Mouse (Mus musculus) bone marrow, adult 2 months (tissue): ENCODE data around the gene Sox5. TPM values are rescaled to one million over a fixed set of nuclear protein-coding genes. Genes with fewer than 3 reads are reported as not detected.

ENCODE experiments used
- H3K27ac ChIP-seq: fragments of 200-500 bp; 2 replicates; pipeline ENCODE4 v1.5.1; 2012; ENCODE audit warnings: low read depth, mild to moderate bottlenecking, control low read depth, inconsistent platforms, low read length; ENCODE audit not compliant: control insufficient read depth, poor library complexity, insufficient read depth
- H3K4me1 ChIP-seq: fragments of 200-500 bp; 2 replicates; pipeline ENCODE4 v1.6.1; 2011; ENCODE audit warnings: low read length; ENCODE audit not compliant: control insufficient read depth, insufficient read depth
- H3K4me3 ChIP-seq: fragments of 200-500 bp; replicated peaks from 2 replicates; pipeline ENCODE3; 2011; ENCODE audit warnings: mild to moderate bottlenecking, low read depth, low read length, control low read depth; ENCODE audit not compliant: control insufficient read depth
- CTCF ChIP-seq: fragments of 200-500 bp; IDR thresholded peaks from 2 replicates; pipeline ENCODE4 v1.5.1; 2011; ENCODE audit warnings: low read length, control low read depth; ENCODE audit not compliant: control insufficient read depth, insufficient read depth
- POLR2A ChIP-seq: fragments of 200-500 bp; IDR thresholded peaks from 2 replicates; pipeline ENCODE4 v1.6.1; 2011; ENCODE audit warnings: low read depth, mild to moderate bottlenecking, control low read depth, low read length, borderline replicate concordance; ENCODE audit not compliant: control insufficient read depth
- WGBS: fragments of 180-500 bp; shearing (Covaris S2); methylation state at CpG from one replicate; pipeline ENCODE4 v1.1.7; 2018; 5-methylcytosine and 5-hydroxymethylcytosine counted together
- polyA plus RNA-seq: library from polyadenylated mRNA; stranded (reverse); fragments of >200 nt; gene quantifications from 2 replicates; pipeline ENCODE4 v1.2.4, GENCODE M21; 2011; ENCODE audit warnings: low replicate concordance; ENCODE audit not compliant: missing spikeins, insufficient read depth, insufficient read length

The Sox5 gene
- polyA plus RNA-seq, 1 experiment, result not detected

GRCm38 (mm10) chr6:144044381-144044780 is 737.4 kb downstream of the Sox5 start:
- no peak for TF ChIP-seq CTCF
- TF ChIP-seq POLR2A, result no peak
- H3K27ac ChIP-seq, result no peak overlapping the region
- 76% methylated on average over 3 of the region's 3 CpGs for WGBS
- no peaks in the 10 kb centered on the region for H3K4me1 ChIP-seq
- no peak overlapping the region for H3K4me3 ChIP-seq

- no peak overlapping the region for H3K27ac ChIP-seq
- H3K4me1 ChIP-seq, result no peaks in the 10 kb centered on the region
- no peak overlapping the region for H3K4me3 ChIP-seq
- 80% methylated on average over 5 of the region's 5 CpGs for WGBS
- no peak for TF ChIP-seq POLR2A
- no peak for TF ChIP-seq CTCF
Measured at GRCm38 (mm10) chr6:144042936-144043335, 738.8 kb downstream of the Sox5 start.

- 84% methylated on average over 9 of the region's 9 CpGs for WGBS
- H3K4me1 ChIP-seq, result no peaks in the 10 kb centered on the region
- no peak overlapping the region for H3K4me3 ChIP-seq
- TF ChIP-seq POLR2A, result no peak
- no peak for TF ChIP-seq CTCF
- no peak overlapping the region for H3K27ac ChIP-seq
Measured at GRCm38 (mm10) chr6:144041941-144042340, 739.8 kb downstream of the Sox5 start.

- H3K27ac ChIP-seq, result no peak overlapping the region
- no peak for TF ChIP-seq CTCF
- TF ChIP-seq POLR2A, result no peak
- no peaks in the 10 kb centered on the region for H3K4me1 ChIP-seq
- 74% methylated on average over 5 of the region's 5 CpGs for WGBS
- H3K4me3 ChIP-seq, result no peak overlapping the region
Measured at GRCm38 (mm10) chr6:144041188-144041587, 740.6 kb downstream of the Sox5 start.

GRCm38 (mm10) chr6:144040349-144040748 is 741.4 kb downstream of the Sox5 start:
- Histone ChIP-seq H3K4me3 (no peak overlapping the region), H3K4me1 (no peaks in the 10 kb centered on the region), H3K27ac (no peak overlapping the region)
- WGBS, result 91% methylated on average over 7 of the region's 7 CpGs
- TF ChIP-seq POLR2A, result no peak
- no peak for TF ChIP-seq CTCF

- H3K4me1 ChIP-seq, result no peaks in the 10 kb centered on the region
- WGBS, result 75% methylated on average over 7 of the region's 7 CpGs
- TF ChIP-seq CTCF, result no peak
- TF ChIP-seq POLR2A, result no peak
- H3K4me3 ChIP-seq, result no peak overlapping the region
- no peak overlapping the region for H3K27ac ChIP-seq
Measured at GRCm38 (mm10) chr6:144039221-144039620, 742.6 kb downstream of the Sox5 start.

GRCm38 (mm10) chr6:144033191-144033590 is 748.6 kb downstream of the Sox5 start:
- 68% methylated on average over 2 of the region's 2 CpGs for WGBS
- H3K4me3 ChIP-seq, result no peak overlapping the region
- no peak overlapping the region for H3K27ac ChIP-seq
- H3K4me1 ChIP-seq, result no peaks in the 10 kb centered on the region
- TF ChIP-seq CTCF (no peak), POLR2A (no peak)

GRCm38 (mm10) chr6:144016929-144017328 is 764.8 kb downstream of the Sox5 start:
- TF ChIP-seq POLR2A, result no peak
- no peak for TF ChIP-seq CTCF
- Histone ChIP-seq H3K4me1 (no peaks in the 10 kb centered on the region), H3K27ac (no peak overlapping the region), H3K4me3 (no peak overlapping the region)

- no peaks in the 10 kb centered on the region for H3K4me1 ChIP-seq
- WGBS, result 49% methylated on average over 14 of the region's 14 CpGs
- no peak overlapping the region for H3K27ac ChIP-seq
- no peak overlapping the region for H3K4me3 ChIP-seq
- no peak for TF ChIP-seq CTCF
- no peak for TF ChIP-seq POLR2A
Measured at GRCm38 (mm10) chr6:144011880-144012524, 769.8 kb downstream of the Sox5 start.
